Mouse (Mus musculus) liver, embryonic 16.5 days (tissue): ENCODE data around the gene Zfp286. TPM values are rescaled to one million over a fixed set of nuclear protein-coding genes. Genes with fewer than 3 reads are reported as not detected.
A peak's percentile ranks its signal among the peaks of the same experiment; 100 is the strongest.

ENCODE experiments used
- ATAC-seq: fragments of 200-750 bp; cut with Nextera tagmentation; 2 replicates; pipeline ENCODE4 v1.8.0; 2017; ENCODE audit warnings: low read depth, mild to moderate bottlenecking, moderate number of reproducible peaks, moderate library complexity
- H3K27ac ChIP-seq: fragments of 300-500 bp; sonication (generic); 2 replicates; pipeline ENCODE4 v1.5.1; 2014; ENCODE audit warnings: mild to moderate bottlenecking, low read length
- H3K27me3 ChIP-seq: fragments of 300-500 bp; sonication (generic); 2 replicates; pipeline ENCODE4 v1.6.1; 2014; ENCODE audit warnings: low read depth, low read length, mixed read lengths; ENCODE audit not compliant: control insufficient read depth, insufficient read depth
- H3K36me3 ChIP-seq: fragments of 300-500 bp; sonication (generic); 2 replicates; pipeline ENCODE4 v1.6.1; 2014; ENCODE audit warnings: mild to moderate bottlenecking; ENCODE audit not compliant: control insufficient read depth, insufficient read depth
- H3K4me1 ChIP-seq: fragments of 300-500 bp; sonication (generic); 2 replicates; pipeline ENCODE4 v1.6.1; 2014; ENCODE audit warnings: low read depth, low read length, mixed read lengths; ENCODE audit not compliant: control insufficient read depth
- H3K4me2 ChIP-seq: fragments of 300-500 bp; sonication (generic); 2 replicates; pipeline ENCODE4 v1.6.1; 2014; ENCODE audit warnings: low read depth, low read length, mixed read lengths
- H3K4me3 ChIP-seq: fragments of 300-500 bp; sonication (generic); 2 replicates; pipeline ENCODE4 v1.5.1; 2014; ENCODE audit warnings: low read depth, mild to moderate bottlenecking, low read length
- H3K9ac ChIP-seq: fragments of 300-500 bp; sonication (generic); 2 replicates; pipeline ENCODE4 v1.6.1; 2014; ENCODE audit warnings: low read depth, low read length
- H3K9me3 ChIP-seq: fragments of 300-500 bp; sonication (generic); replicated peaks from 2 replicates; pipeline ENCODE4 v1.6.1; 2016; ENCODE audit warnings: low read length; ENCODE audit not compliant: control insufficient read depth
- WGBS: fragments of 180-500 bp; shearing (Covaris S2); extraction: QIAGEN DNeasy Blood & Tissue Kit; methylation state at CpG from one replicate; pipeline ENCODE4 v1.1.7; 2014; ENCODE audit not compliant: insufficient replicate concordance; 5-methylcytosine and 5-hydroxymethylcytosine counted together
- polyA plus RNA-seq: library from polyadenylated mRNA; unstranded; fragments of >200 nt; fragmentation: Nextera tagmentation; extraction: Ambion mirVana; gene quantifications from 2 replicates; pipeline ENCODE4 v1.2.1, GENCODE M21; 2015

Zfp286 gene
- polyA plus RNA-seq: 0.66 and 1.0 TPM in 2 replicates

GRCm38 (mm10) chr11:62788935-62789616 lies at the start of gene Zfp286:
TSS of gene Zfp286 (minus strand) at chr11:62789462.
- no peak within 1 kb of the TSS for H3K27ac ChIP-seq
- H3K27me3 ChIP-seq: no peaks in the 10 kb centered on the region
- no peaks in the 10 kb centered on the region for H3K36me3 ChIP-seq
- no peaks in the 10 kb centered on the region for H3K9me3 ChIP-seq
- H3K4me2 ChIP-seq: peak within 1 kb of the TSS; percentile 75
- H3K4me1 ChIP-seq: 0 out of 2 replicates have a peak, but pooled peaks cover 3% of the 10 kb centered on the region
- WGBS: 6% methylated on average over 34 of the region's 34 CpGs
- ATAC-seq: peak; percentile 53
- peak within 1 kb of the TSS; percentile 55 for H3K4me3 ChIP-seq
- H3K9ac ChIP-seq: peak within 1 kb of the TSS; percentile 40; the same call in 1 of the 2 replicates

GRCm38 (mm10) chr11:62831906-62832305 lies 42.6 kb upstream of the Zfp286 start:
- Histone ChIP-seq H3K4me3 (no peak overlapping the region), H3K4me1 (no peaks in the 10 kb centered on the region), H3K27ac (no peak overlapping the region), H3K36me3 (no peaks in the 10 kb centered on the region), H3K4me2 (no peak overlapping the region), H3K27me3 (no peaks in the 10 kb centered on the region), H3K9me3 (no peaks in the 10 kb centered on the region), H3K9ac (no peak overlapping the region)
- no peak for ATAC-seq

- Histone ChIP-seq H3K27me3 (no peaks in the 10 kb centered on the region), H3K36me3 (no peaks in the 10 kb centered on the region), H3K27ac (no peak overlapping the region), H3K4me1 (no peaks in the 10 kb centered on the region), H3K4me3 (no peak overlapping the region), H3K9ac (no peak overlapping the region), H3K4me2 (no peak overlapping the region), H3K9me3 (no peaks in the 10 kb centered on the region)
- no peak for ATAC-seq
- WGBS: 59% methylated on average over 2 of the region's 2 CpGs
Measured at GRCm38 (mm10) chr11:62830387-62830786, 41.1 kb upstream of the Zfp286 start.

- ATAC-seq: no peak
- H3K9ac ChIP-seq: no peak overlapping the region
- H3K4me1 ChIP-seq: no peaks in the 10 kb centered on the region
- 58% methylated on average over 3 of the region's 3 CpGs for WGBS
- H3K4me2 ChIP-seq: no peak overlapping the region
- H3K9me3 ChIP-seq: no peaks in the 10 kb centered on the region
- H3K4me3 ChIP-seq: no peak overlapping the region
- no peaks in the 10 kb centered on the region for H3K36me3 ChIP-seq
- no peak overlapping the region for H3K27ac ChIP-seq
- H3K27me3 ChIP-seq: no peaks in the 10 kb centered on the region
Measured at GRCm38 (mm10) chr11:62827911-62828310, 38.6 kb upstream of the Zfp286 start.

GRCm38 (mm10) chr11:62827135-62827534 lies 37.9 kb upstream of the Zfp286 start:
- H3K4me1 ChIP-seq: no peaks in the 10 kb centered on the region
- no peaks in the 10 kb centered on the region for H3K27me3 ChIP-seq
- H3K9me3 ChIP-seq: no peaks in the 10 kb centered on the region
- WGBS: 52% methylated on average over 4 of the region's 4 CpGs
- no peak for ATAC-seq
- H3K4me3 ChIP-seq: no peak overlapping the region
- H3K27ac ChIP-seq: no peak overlapping the region
- H3K9ac ChIP-seq: no peak overlapping the region
- no peak overlapping the region for H3K4me2 ChIP-seq
- H3K36me3 ChIP-seq: no peaks in the 10 kb centered on the region

GRCm38 (mm10) chr11:62826106-62826733 lies 37.0 kb upstream of the Zfp286 start:
- Histone ChIP-seq H3K36me3 (no peaks in the 10 kb centered on the region), H3K4me1 (no peaks in the 10 kb centered on the region), H3K9ac (no peak overlapping the region), H3K27ac (no peak overlapping the region), H3K27me3 (no peaks in the 10 kb centered on the region; the same call in 1 of the 2 replicates), H3K4me3 (no peak overlapping the region), H3K4me2 (no peak overlapping the region), H3K9me3 (no peaks in the 10 kb centered on the region)
- no peak for ATAC-seq
- WGBS: 59% methylated on average over 6 of the region's 6 CpGs

- no peaks in the 10 kb centered on the region for H3K36me3 ChIP-seq
- 59% methylated on average over 9 of the region's 9 CpGs for WGBS
- no peak overlapping the region for H3K27ac ChIP-seq
- no peak for ATAC-seq
- H3K9me3 ChIP-seq: no peaks in the 10 kb centered on the region
- no peak overlapping the region for H3K4me3 ChIP-seq
- no peak overlapping the region for H3K4me2 ChIP-seq
- no peak overlapping the region for H3K9ac ChIP-seq
- H3K4me1 ChIP-seq: peaks cover 4% of the 10 kb centered on the region
- no peaks in the 10 kb centered on the region; the same call in 1 of the 2 replicates for H3K27me3 ChIP-seq
Measured at GRCm38 (mm10) chr11:62825222-62826105, 36.2 kb upstream of the Zfp286 start.

GRCm38 (mm10) chr11:62824211-62824610 lies 34.9 kb upstream of the Zfp286 start:
- no peaks in the 10 kb centered on the region; the same call in 1 of the 2 replicates for H3K27me3 ChIP-seq
- H3K27ac ChIP-seq: no peak overlapping the region
- H3K4me2 ChIP-seq: no peak overlapping the region
- peaks cover 6% of the 10 kb centered on the region for H3K4me1 ChIP-seq
- no peak overlapping the region for H3K9ac ChIP-seq
- no peaks in the 10 kb centered on the region for H3K9me3 ChIP-seq
- no peak for ATAC-seq
- H3K36me3 ChIP-seq: no peaks in the 10 kb centered on the region
- no peak overlapping the region for H3K4me3 ChIP-seq
- WGBS: 24% methylated on average over 7 of the region's 7 CpGs
